Mouse (Mus musculus) induced T-regulatory cell, adult 2 months (primary cell): ENCODE results near the gene Rps6kb1.
A peak's percentile ranks its signal among the peaks of the same experiment; 100 is the strongest.

ENCODE experiments used
- DNase-seq: peaks from one replicate; pipeline ENCODE4 v3.0.0-alpha.2; 2012; ENCODE audit warnings: low read depth

Gene Rps6kb1

DNA sequence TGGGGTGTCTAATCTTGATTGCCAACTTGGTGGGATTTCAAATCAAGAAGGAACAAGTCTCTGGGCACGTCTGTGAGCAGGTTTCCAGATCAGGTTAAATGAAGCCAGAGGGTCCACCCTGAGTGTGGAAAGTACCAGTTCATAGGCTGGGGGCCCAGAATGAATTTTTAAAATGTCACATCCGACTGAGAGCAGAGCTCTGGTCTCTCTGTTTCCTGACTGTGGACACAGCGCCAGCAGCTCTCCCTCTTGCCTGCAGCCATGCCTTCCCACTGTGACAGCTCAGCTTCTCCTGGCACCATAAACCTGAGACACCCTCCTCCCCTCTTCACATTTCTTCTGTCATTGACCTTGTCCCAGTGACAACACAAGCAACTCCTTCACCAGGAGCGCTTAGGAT is 75.6 kb downstream of the Rps6kb1 start:
- DNase-seq, result no peak

GRCm38 (mm10) chr11:86468345-86468744 is 76.3 kb downstream of the Rps6kb1 start:
- DNase-seq, result no peak

DNA sequence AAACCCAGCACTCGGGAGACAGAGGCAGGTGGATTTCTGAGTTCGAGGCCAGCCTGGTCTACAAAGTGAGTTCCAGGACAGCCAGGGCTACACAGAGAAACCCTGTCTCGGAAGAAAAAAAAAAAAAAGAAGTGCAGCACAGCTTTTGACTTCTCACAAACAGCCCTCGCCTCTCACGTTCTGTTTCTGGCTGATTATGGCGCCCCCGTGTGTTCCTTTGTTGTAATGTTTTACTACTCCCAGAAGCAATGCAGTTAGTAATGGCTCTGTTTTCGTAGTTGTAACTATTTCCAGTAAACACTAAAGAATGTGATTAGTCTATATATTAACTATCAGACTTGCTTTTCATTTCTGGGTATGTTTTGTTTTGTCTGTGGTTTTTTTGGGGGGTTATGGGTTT is 80.3 kb downstream of the Rps6kb1 start:
- DNase-seq, result peak; percentile 83

DNA sequence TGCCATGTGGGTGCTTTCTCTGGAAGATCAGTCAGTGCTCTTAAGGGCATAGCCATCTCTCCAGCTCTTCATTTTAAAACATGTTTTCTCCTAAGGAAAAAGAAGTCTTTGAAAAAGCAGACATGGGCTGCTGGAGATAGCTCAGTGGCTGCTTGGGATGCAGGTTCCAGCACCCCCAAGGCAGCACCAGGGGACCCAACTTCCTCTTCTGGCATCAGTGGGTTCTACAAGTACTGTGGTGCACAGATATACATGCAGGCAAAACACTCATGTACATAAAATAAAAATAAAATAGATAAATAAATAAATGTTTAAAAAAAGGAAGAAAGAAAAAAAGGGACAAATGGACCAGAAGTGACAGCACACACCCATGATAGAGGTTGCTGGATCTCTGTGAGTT is 82.0 kb downstream of the Rps6kb1 start:
- no peak for DNase-seq

- DNase-seq, result no peak
Observed at GRCm38 (mm10) chr11:86458866-86459265, 85.7 kb downstream of the Rps6kb1 start.

DNA sequence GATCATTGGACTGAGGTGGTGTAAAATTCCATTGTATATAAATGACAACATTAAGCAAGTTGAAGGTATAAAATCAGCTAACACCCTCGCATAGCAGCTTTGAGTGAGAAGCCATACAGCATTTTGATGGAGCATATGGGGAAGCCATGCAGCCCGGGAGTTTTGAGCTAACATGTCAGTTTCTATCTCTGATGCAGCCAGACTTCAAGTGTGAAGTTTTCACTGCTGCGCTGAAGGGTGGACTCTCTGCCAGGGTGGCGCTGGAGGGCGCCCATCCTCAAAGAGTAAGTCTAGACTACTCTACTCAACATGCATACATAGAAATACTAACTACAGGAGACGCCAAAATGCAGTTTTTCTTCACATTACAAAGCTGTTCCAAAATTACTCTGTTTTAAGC is 87.1 kb downstream of the Rps6kb1 start:
- DNase-seq, result no peak

- DNase-seq, result peak; percentile 13
Observed at GRCm38 (mm10) chr11:86453991-86454390, 90.6 kb downstream of the Rps6kb1 start.
